Mouse (Mus musculus) brain, embryonic 14.5 days (tissue): ENCODE measurements around the gene Fcgrt. TPM values are rescaled to one million over a fixed set of nuclear protein-coding genes. Genes with fewer than 3 reads are reported as not detected.
"Not testable (repeated sequence)": the region's sequence is repeated elsewhere in the genome, so short reads cannot be mapped to it uniquely, and the experiment has no call there.

ENCODE experiments used
- DNase-seq: peaks from one replicate; pipeline ENCODE4 v3.0.0-alpha.2; 2011; ENCODE audit warnings: low read depth
- CTCF ChIP-seq: fragments of 200-500 bp; IDR thresholded peaks from 2 replicates; pipeline ENCODE4 v1.5.1; 2012; ENCODE audit warnings: inconsistent platforms, mild to moderate bottlenecking, moderate library complexity, borderline replicate concordance; ENCODE audit not compliant: insufficient read depth, insufficient read length; ENCODE audit errors: extremely low read depth
- POLR2A ChIP-seq: fragments of 200-500 bp; IDR thresholded peaks from 2 replicates; pipeline ENCODE4 v1.6.1; 2012; ENCODE audit warnings: mild to moderate bottlenecking, inconsistent platforms, borderline replicate concordance; ENCODE audit not compliant: poor library complexity, insufficient read depth, insufficient read length, severe bottlenecking; ENCODE audit errors: extremely low read depth
- polyA plus RNA-seq: library from polyadenylated mRNA; depleted of rRNA; stranded (reverse); fragments of >200 nt; gene quantifications from 2 replicates; pipeline ENCODE4 v1.2.3, GENCODE M21; 2012

The Fcgrt gene
- polyA plus RNA-seq, 1 experiment: 17.3 TPM

DNA sequence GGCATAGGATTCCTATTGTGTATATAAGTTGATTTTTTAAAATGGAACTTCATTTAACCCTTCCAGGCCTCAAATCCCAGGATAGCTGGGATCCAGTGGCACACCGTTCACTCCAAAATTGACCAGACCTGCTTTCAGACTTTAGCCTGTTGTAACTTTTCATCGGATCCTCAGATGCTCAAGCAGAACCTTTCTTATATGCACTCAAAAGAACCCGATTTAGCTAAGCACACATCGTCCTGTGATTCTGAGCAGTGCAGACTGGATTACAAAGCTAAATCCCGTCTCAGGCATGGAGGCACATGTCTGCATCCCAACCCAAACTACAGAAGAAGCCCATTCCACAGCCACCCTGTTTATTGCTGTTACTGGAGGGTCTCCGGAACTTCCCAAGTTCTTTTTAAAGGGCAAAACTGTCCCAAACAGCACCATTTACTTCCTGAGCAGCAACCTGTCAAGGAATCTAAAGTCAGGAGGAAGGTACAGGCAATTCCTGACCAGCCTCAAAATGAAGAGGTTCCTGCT, 24.1 kb upstream of the Fcgrt start:
- TF ChIP-seq POLR2A: no peak
- no peak for TF ChIP-seq CTCF
- no peak for DNase-seq

DNA sequence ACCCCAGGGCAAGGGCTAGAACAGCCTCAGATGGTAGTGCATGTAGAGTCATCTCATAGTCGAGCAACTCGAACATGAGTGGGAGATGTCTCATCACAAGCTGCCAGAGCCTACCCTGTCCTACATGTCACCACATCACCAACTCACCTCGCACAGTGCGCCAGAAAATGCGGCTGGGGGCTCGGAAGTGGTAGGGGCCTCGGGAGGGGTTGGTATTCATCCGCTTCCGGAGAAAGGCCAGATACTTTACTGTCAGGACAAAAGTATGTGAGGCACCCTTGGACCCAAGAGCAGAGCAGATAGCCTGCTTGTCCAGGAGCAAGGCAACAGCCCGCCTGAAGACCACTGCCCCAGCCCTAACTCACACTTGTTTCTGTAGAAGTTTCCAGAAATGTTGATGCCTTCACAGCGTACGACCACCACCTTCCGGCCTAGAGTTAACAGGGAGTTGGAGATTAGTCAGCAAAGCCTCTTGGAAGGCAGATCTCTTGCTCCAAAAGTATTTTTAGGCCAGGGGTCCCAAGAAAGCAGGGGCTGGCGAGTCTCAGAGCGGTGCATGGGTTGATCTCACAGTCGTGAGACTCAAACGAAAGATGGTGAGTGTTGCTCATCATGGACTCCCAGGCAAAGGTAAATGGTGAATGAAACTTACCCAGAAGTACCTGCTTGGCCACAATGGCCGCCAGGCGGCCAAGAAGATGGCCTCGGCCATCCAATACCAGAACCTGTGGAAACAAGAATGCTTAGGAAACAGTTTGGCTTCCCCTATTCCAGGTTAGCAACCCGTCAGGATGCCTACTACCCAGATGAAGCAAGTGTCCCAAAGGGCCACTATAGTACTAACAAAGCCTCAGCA, 23.4 kb upstream of the Fcgrt start:
- TF ChIP-seq POLR2A (no peak), CTCF (peak; percentile 42; the same call in 1 of the 2 replicates)
- DNase-seq: no peak

DNA sequence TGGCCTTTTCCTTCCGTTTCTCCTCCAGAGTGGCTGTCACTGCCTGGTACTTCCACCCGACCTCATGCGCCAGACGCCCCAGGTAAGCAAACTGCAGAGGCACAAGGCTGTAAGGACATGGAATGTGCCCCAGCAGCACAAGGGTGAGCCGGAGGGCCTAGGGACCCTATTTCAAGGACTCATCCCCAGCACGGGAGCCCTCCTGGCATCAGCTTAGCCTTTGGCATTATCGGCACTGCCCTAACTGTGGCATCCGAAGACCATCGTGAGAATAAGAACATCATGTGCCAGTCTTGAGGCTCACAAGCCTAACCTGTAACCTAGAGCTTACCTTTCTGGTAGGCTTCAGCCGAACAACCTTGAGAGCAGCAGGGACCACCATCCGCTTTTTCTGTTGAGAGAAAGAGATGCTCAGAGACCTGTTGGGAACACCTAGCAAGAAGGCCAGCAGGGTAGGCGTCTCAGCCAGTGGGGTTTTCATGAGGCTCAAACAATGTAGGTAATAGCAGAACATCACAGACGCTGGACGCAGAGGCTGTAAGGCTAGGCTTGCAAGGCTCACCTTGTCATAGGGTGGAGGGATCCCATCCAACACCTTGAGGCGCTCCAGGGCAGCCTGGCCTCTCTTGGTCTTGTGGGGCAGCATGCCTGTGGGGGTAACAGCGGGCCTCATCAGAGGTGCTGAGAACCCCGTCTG, 22.6 kb upstream of the Fcgrt start:
- TF ChIP-seq CTCF (no peak), POLR2A (no peak)
- no peak for DNase-seq

DNA sequence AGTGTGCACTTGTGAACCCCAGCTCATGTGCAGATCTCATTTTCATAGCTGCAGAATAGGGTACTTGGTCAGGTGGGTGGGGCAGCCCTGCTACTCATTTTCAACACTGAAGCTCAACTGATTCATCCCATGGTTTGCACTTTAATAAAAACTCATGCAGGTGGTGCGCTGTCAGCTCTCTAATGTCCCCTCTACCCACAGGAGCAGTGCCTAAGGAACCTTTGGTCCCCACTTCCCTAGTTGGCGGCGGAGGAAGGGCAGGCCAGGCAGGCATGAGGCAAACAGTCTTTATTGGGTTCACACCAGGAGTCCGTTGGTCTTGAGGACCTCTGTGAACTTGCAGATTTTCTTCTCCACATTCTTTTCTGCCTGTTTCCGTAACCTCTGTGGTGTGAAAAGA, 22.0 kb upstream of the Fcgrt start:
- DNase-seq: not testable (repeated sequence)

DNA sequence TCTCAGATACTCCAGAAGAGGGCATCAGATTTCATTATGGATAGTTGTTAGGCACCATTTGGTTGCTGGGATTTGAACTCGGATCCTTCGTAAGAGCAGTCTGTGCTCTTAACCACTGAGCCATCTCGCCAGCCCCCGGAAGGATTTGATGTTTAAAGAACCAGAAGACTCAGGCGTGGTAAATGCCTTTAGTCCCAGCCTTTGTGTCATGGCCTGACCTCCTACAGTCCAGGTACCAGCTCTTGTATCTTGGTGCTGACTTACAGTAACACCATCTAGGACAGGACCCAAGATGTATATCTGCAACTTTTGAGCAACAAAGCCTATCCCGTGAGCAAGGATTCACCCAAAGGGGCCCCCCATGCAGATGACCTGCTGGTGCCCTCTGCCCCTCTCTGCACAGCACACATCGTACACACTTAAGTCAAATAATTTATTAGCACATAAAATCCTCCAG, 21.5 kb upstream of the Fcgrt start:
- DNase-seq: peak; percentile 61
- no peak for TF ChIP-seq CTCF
- TF ChIP-seq POLR2A: no peak

DNA sequence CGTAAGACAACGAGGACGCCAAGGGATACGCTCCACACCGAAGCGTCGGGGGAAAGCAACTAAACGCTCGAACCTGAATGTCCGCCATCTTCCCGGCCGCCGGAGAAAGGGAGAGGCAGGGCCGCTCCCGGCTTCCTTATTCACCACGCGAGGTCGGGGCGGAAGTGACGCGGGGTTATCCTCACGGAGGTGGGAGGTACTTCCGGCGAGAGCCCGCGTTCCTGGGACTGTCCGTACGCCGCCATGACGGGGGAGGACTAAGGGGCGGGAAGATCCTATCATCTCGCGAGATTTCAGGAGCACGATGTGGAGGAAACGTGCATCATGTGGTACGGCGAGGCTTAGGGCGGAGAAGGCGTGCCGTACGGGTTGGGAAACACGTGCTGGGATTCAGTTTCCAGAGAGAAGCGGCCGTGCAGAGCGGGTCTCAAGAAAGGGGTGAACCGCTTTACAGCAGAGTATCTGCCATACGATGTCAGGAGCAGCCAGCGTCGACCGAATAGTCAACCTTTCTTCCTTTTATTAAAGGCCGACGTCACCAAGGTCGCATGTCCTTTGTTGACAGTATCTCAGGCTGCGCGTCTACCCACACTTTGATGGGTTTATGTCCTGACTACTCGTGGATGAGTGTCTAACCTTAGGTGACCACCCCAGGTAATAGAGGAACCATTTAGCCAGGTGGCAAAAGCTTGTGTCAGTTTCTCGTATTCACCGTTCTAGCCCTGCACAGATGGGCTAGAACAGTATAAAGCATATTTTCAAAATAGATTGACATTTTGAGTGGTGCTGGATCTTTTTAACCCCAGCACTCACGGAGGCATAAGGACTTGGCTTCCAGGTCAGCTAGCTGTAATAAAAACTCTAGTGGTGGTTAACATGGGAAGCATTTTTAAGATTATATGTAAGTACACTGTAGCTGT, 20.8 kb upstream of the Fcgrt start, which contains the start of gene Rps11:
Rps11 (minus strand) TSS at position 216 of the 920 bp plus-strand sequence.
- DNase-seq: peak; percentile 100
- TF ChIP-seq POLR2A (peak; percentile 56; the same call in 1 of the 2 replicates), CTCF (no peak)

DNA sequence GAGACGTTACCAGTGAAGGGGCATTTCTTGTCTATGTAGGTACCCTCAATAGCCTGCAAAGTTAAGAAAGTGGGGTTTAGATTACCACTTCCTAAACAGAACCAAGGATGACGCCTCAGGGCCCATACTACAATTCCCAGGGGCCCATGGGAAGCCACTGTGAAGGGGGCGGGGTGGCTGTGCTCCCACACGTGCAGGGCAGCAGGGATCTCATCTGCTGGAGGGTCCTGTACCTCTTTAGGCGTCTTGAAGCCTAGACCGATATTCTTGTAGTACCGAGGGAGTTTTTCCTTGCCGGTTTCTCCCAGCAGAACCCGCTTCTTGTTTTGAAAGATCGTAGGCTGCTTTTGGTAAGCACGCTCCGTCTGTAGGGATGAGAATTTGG, 19.5 kb upstream of the Fcgrt start:
- DNase-seq: no peak
- no peak for TF ChIP-seq POLR2A
- no peak for TF ChIP-seq CTCF

DNA sequence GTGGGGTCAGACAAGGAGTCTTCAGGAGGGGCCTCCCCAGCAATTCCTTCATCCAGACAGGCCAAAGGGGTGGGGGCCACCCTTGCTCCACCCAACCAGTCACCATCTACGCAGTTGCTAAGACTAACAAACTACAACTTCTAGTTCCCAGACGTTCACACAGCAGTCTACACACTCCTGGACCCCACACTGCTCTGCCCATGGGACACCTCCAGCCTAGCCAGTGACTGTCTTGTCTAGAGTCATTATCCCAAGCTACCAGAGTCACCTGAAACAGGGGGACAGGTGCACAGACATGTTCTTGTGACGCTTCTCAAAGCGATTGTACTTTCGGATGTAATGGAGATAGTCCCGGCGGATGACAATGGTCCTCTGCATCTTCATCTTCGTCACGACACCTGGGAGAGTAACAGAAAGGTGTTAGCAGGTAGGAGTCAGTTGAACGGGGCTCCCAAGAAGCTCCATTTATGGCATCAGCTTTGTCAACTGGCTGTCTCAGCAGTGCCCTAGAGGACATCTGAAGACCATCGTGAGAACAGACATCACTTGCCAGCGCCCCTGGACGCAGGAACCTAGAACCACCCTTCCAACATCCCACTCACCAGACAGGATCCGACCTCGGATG, 19.0 kb upstream of the Fcgrt start:
- TF ChIP-seq CTCF: no peak
- no peak for TF ChIP-seq POLR2A
- DNase-seq: no peak

DNA sequence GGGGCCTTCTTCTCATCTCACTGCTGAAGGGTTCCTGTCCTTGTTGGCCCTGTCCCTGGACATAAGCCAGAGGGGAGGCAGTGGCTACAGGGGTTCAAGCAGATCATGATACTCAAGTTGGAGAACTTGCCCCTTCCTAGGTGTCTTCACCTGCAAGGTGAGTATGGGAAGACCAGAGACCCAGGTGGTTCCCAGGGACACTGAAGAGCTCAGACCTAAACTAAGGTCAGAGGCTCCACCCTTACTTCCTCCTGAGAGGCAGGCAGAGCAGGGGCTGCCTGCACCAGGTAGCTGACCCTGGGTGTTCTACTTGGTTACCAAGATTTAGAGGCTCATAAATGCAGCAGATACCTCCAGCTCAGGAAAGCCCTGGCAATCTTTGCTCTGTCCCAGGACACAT, 18.3 kb upstream of the Fcgrt start:
- TF ChIP-seq POLR2A (no peak), CTCF (no peak)
- no peak for DNase-seq

DNA sequence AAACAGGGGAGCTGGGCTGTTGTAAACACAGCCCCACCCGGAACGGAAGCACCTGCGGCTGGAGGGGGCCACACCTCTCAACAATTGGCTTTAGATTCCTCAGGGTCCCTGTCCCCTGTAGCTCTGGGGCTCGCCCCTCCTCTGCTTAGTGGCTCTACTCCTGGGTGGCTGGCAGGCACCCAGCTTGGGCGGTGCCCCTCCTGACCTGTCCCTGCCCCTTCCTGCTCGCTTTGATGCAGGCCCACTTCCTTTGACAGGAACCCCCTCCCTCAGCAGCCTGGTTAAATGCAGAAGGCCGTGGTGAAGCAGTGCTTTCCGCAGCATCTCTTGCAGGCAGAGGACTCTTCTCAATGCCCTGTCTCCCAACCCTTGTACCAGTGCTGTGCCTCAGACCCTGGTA, 17.8 kb upstream of the Fcgrt start:
- TF ChIP-seq POLR2A (no peak), CTCF (no peak)

More for the DNA sequence above, 17.8 kb upstream of the Fcgrt start:
- no peak for DNase-seq
